Mouse (Mus musculus): Measurements from ENCODE around the gene Lilra5. TPM values are rescaled to one million over a fixed set of nuclear protein-coding genes. Genes with fewer than 3 reads are reported as not detected.

Gene Lilra5
- 5.0 TPM for polyA plus RNA-seq (2014; fragmentation: Illumina TruSeq; extraction: RNeasy Lipid Tissue Mini Kit (QIAGEN cat#74804); ENCODE audit: low read depth, low replicate concordance)

GRCm38 (mm10) chr7:4237454-4237853, at the start of gene Lilra5:
Gene Lilra5 (plus strand): TSS chr7:4237754.

Other genes with a start within 250 kb of the Lilra5 start
- 4.6 TPM for gene Lair1, start 174.6 kb upstream of the Lilra5 start, polyA plus RNA-seq (2014; fragmentation: Illumina TruSeq; extraction: RNeasy Lipid Tissue Mini Kit (QIAGEN cat#74804); ENCODE audit: low read depth, low replicate concordance)
- 0.21 TPM for gene Ttyh1, start 118.3 kb upstream of the Lilra5 start, polyA plus RNA-seq (2014; fragmentation: Illumina TruSeq; extraction: RNeasy Lipid Tissue Mini Kit (QIAGEN cat#74804); ENCODE audit: low read depth, low replicate concordance)
- gene Leng8, start 100.7 kb upstream of the Lilra5 start, polyA plus RNA-seq (2014; fragmentation: Illumina TruSeq; extraction: RNeasy Lipid Tissue Mini Kit (QIAGEN cat#74804); ENCODE audit: low read depth, low replicate concordance): 14.3 TPM
- 0.29 TPM for gene Leng9, start 87.4 kb upstream of the Lilra5 start, polyA plus RNA-seq (2014; fragmentation: Illumina TruSeq; extraction: RNeasy Lipid Tissue Mini Kit (QIAGEN cat#74804); ENCODE audit: low read depth, low replicate concordance)
- gene Cdc42ep5, start 72.9 kb upstream of the Lilra5 start, polyA plus RNA-seq (2014; fragmentation: Illumina TruSeq; extraction: RNeasy Lipid Tissue Mini Kit (QIAGEN cat#74804); ENCODE audit: low read depth, low replicate concordance): not detected
- 0.64 TPM for gene Ncr1, start 100.0 kb downstream of the Lilra5 start, polyA plus RNA-seq (2014; fragmentation: Illumina TruSeq; extraction: RNeasy Lipid Tissue Mini Kit (QIAGEN cat#74804); ENCODE audit: low read depth, low replicate concordance)
- not detected for gene Gp6, start 160.0 kb downstream of the Lilra5 start, polyA plus RNA-seq (2014; fragmentation: Illumina TruSeq; extraction: RNeasy Lipid Tissue Mini Kit (QIAGEN cat#74804); ENCODE audit: low read depth, low replicate concordance)
- gene Rdh13, start 207.9 kb downstream of the Lilra5 start, polyA plus RNA-seq (2014; fragmentation: Illumina TruSeq; extraction: RNeasy Lipid Tissue Mini Kit (QIAGEN cat#74804); ENCODE audit: low read depth, low replicate concordance): 2.8 TPM
- 0.11 TPM for gene Eps8l1, start 222.9 kb downstream of the Lilra5 start, polyA plus RNA-seq (2014; fragmentation: Illumina TruSeq; extraction: RNeasy Lipid Tissue Mini Kit (QIAGEN cat#74804); ENCODE audit: low read depth, low replicate concordance)

All from liver, adult 10 weeks (tissue).